Mouse (Mus musculus): ENCODE results near the gene Nfkbiz.

Gene Nfkbiz

DNA sequence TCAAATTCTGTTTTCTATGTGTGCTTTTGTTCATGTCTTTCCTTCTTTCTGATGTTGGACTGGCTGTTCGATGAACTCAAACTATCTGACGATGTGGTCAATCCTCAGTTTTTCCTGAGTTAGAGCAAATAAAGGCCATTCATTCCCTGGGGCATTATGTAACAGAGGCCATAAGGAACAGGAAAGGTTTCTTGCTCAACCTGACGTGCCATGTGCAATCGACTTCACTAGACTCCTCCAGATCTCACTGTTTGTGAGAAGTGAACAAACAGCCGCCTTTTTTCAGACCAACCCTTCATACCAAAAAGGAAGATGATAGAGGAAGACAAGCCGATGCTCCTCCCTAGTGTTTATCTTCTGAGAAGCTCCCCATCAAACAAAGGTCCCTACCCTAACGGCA, 48.4 kb downstream of the Nfkbiz start:
- DNase-seq: no peak

DNA sequence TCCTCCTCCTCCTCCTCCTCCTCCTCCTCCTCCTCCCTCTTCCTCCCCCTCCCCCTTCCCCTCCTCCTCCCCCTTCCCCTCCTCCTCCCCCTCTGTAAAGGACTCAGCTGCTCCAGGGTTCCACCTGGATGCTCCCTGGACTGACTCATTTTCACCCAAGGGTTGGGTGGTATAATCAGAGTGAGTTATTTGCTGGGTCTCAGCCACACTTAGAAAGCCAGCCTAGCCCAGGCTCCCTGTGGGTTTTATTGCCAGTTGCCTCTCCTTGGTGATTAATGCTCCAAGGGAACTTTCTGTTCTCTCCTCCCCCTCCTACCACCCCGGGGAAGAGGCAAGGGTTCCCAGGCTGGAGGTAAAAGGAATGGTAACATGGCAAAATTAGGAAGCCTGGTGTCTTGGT, 49.4 kb downstream of the Nfkbiz start:
- peak; percentile 32 to 54 for DNase-seq

DNA sequence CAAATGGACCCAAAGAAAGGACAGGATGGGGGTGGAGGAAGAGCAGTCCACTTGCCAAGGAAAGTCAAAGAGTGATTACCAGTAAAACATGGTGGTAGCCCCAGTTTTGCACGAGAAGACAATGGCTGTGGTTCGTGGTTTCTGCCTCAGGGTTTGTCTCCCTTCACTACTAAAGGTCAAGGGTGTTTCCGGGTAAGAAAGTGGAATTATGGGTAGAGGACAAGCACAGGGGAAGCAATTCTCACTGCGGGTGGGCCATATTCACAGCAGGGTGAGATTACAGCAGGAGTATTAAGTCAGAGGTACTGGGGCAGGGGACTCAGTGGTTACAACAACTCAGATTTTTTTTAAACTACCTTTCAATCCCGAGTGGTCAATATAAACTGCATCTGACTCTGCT, 50.0 kb downstream of the Nfkbiz start:
- DNase-seq: no peak

DNA sequence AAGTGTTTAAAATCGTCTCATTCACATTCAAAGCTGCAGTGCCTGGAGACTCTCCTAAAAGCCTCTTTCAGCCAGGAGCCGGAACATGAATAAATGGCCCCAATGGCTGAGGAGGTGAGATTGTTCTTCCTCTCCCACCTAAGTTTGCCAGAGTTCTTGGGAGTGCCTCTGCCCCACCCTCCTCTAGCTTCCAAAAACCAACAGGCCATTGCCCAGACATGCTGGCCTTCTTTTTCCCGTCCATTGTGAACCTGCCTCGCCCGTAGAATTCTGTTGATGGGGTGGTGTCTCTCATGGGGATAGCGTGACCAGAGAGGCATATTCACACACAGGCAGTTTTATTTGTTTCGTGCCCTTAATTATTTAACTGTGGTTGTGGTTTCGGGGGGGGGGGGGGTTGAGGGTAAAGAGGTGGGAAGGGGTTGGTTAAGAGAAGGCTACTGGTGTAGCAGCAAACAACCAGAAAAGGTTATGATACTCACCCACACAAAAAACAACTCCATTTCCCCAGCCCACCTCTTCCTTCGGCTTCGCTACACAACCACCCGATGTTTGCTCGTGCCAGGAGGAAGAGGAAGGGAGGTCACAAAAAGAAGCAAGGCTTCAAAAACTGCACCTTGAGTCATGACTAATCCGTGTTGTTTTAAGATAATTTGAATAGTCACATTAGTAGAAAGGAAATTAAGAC, 51.2 kb downstream of the Nfkbiz start:
- no peak for DNase-seq

DNA sequence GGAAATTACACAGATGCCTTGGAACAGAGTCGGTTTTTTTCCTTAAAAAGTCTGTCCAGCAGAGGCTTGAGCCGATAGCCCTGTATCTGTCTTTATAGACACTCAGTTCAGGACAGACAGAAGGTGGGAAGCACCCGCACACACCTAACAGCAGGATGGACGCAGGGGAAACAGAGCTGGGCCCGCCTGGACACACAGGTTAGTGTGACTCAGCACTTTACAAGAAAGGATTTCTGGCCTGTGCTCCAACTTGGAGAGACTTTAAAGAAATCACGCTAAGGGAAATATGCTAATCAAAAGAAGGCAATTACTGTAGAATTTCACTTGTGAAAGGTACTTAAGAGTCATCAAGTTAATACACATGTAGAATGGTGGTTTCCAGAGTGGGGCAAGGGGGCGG, 54.3 kb downstream of the Nfkbiz start:
- no peak for DNase-seq

DNA sequence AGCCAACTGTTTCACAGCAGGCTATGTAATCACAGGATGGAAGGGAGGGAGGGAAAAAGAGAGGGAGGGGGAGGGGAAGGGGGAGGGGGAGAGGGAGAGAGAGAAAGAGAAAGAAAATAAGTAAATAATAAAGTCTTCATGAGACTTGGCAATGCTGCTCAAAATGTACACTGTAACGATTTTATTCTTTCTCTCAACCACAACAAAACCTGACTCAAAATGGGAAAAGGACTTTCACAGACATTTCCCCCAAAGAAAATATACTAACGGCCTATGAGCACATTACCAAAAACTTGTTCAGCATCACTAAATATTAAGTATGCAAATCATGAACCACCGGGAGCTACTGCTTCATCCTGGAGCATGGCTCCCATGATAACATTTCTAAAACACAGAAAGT, 54.8 kb downstream of the Nfkbiz start:
- no peak for DNase-seq

DNA sequence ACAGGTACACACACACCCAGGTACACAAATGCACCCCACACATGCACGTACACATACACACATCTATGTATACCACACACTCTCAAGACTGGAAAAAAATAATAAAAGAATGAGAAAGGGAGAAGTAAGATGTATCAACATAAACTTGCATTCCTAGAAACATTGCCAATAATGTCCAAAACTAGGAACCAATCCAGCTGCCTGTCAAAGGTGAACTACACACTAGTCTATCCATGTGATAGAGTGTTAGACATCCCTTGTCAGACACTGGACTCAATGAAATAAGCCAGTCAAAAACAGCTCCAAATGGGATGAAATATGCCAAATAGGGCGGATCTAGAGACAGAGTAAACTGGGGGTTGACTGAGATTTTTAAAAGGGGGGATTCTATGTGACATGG, 55.8 kb downstream of the Nfkbiz start:
- no peak for DNase-seq

DNA sequence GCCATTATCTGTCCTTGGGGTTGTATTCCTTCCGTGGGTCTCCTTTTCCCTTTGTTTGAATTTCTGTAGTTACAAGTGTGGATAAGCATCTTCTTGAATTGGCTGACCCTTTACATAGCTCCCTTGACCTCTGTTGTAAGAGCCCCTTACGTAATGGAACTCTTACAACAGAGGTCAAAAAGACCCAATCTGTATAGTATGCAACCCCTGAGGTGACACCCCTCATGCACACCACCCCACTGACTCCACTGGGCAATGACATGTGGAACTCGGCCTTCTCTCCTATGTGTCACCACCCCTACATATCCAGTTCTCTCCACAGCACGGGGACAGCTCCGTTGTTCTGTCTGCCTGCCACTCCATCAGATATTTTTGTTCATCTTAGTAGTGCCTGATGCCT, 56.9 kb downstream of the Nfkbiz start:
- no peak for DNase-seq

DNA sequence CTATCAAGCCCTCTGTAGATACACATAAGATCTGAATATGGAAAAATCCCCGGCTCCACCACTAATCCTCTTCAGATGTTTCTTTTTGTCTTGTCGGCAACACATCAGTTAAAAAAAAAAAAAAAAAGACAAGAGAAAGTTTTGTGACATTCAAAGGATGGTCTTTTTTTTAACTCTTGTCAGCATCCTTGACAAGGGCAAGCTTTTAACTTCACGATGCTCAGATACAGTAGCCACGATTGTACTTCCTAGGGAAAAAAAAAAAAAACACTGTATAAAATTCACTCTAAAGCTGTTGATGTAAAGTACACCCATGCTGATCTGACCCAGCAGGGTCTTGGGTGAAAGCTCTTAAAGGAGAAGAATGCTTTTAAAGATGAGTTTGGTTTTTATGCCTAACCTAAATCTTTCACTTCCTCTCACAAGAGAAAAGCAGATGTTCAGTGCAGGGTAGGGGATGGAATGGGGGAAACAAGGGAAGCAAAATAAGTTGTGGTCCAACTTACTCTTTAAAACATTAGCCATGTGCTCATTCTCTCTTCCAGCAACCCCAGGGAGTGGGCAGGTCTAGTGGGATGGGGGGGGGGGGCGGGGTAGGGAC, 57.6 kb downstream of the Nfkbiz start:
- no peak for DNase-seq

DNA sequence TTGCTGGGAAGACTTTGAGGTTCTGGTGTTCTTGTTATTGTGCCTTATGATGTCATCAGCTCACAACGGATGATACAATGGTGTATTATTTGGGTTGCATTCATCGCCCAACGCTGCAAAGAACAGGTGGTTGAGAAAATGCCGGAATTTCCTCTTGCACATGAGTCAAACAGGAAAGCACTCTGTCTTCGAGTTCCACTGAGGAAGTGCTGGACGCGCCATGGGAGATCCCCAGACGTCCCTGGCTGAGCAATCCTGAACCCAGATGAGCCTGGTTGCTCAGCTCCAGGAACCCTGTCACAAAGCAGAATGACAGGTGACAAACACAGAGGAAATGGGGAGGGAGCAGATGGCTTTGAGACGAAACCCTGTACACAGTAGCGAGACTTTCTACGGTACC, 62.4 kb downstream of the Nfkbiz start:
- DNase-seq: no peak

DNA sequence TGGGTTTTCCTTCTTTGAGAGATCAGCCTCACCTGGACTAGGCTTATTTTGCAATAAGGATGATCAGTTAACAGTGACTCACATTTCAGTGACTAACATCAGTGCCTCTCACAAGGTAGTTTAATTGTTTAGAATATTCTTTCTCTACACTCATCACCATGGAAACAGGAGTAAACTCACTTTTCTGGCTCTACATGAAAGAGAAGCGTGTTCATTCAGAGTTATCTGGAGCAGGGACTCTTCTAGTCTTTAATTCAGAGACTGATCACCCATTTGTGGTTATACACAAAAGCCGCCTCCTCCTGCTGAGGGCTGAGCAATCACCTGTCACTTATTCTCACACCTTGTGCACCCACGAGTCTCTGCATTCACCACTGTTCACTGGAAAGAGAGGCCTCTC, 68.5 kb downstream of the Nfkbiz start:
- DNase-seq: no peak
